Mouse (Mus musculus): Measurements from ENCODE around the gene Spata7.

GRCm38 (mm10) chr12:98674627-98675143, 46.7 kb downstream of the Spata7 start:
- TF ChIP-seq CTCF (IDR thresholded peaks at IDR 0.05; ENCODE audit: low read depth, low read length) (peak; percentile 90), EP300 (IDR thresholded peaks at IDR 0.05; ENCODE audit: insufficient read depth, low read depth, low read length) (no peak), POLR2A (IDR thresholded peaks at IDR 0.05; ENCODE audit: insufficient read depth, low read length) (no peak)
